Mouse (Mus musculus): Measurements from ENCODE around the gene Itga9. TPM values are rescaled to one million over a fixed set of nuclear protein-coding genes. Genes with fewer than 3 reads are reported as not detected.

Gene Itga9
- polyA plus RNA-seq, 1 experiment from 2014 or later: 4.8 TPM

DNA sequence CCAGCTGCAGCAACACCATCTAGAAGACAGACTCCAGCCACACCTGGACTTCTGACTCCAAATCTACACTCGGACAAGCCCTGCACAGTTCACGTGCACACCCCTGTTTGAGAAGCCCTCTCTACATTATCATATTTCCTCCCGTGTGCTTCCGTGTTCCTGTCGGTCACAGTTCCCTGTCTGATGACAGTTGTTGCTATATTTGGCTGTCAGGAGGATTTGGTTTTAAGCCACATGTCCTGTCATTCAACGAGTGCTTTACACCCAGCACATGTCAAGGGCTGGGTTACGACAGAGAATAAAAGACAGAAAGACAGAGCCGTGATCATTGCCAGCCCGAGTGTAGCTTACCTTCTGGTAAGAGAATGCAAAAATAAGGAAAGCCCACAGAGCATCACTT lies 250.2 kb downstream of the Itga9 start:
- Histone ChIP-seq H3K4me1 (ENCODE audit: insufficient read depth) (no peaks in the 10 kb centered on the region), H3K4me3 (ENCODE audit: low read depth, low read length) (no peak overlapping the region), H3K9ac (replicated peaks) (no peak overlapping the region), H3K27ac (ENCODE audit: low read depth) (no peak overlapping the region), H3K36me3 (replicated peaks; ENCODE audit: insufficient read depth, low read length) (no peaks in the 10 kb centered on the region), H3K27me3 (ENCODE audit: insufficient read depth, low read length) (no peaks in the 10 kb centered on the region), H3K9me3 (ENCODE audit: low read length) (no peaks in the 10 kb centered on the region), H3K4me2 (ENCODE audit: low read depth, low read length) (no peak overlapping the region)
- ATAC-seq (no peak), DNase-seq (no peak)
- TF ChIP-seq CTCF (IDR thresholded peaks at IDR 0.05; ENCODE audit: low read depth) (no peak), EP300 (IDR thresholded peaks at IDR 0.05; ENCODE audit: low read depth) (no peak)
- WGBS (ENCODE audit: insufficient replicate concordance): 45% methylated on average over 9 of the region's 9 CpGs

DNA sequence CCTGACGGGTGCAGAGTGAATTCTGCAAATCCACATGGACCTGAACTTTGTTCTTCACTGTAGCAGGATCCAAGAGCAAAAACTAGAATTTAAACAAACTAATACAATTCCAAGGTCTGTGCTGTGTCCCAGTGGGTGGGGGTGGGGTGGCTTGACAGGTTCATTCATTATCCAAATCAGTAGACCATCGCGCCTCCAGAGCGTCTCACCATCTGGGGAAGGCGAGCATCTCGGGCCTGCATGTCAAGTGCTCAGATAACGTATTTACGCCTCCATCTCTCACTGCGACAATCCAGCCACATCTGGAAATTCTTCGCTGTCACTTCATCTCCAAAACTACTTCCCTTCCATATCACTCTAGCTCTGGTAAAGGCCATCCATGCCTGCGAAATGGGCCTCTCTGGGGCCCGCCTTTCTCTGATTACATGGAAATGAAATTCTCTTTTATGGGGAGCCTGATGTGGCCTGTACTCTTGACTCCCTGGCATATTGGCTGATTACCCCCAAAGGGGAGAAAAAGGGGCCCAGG lies 254.2 kb downstream of the Itga9 start:
- no peak for TF ChIP-seq CTCF (IDR thresholded peaks at IDR 0.05; ENCODE audit: low read depth)
- no peak for TF ChIP-seq EP300 (IDR thresholded peaks at IDR 0.05; ENCODE audit: low read depth)
- H3K4me1 ChIP-seq (ENCODE audit: insufficient read depth): no peaks in the 10 kb centered on the region
- no peaks in the 10 kb centered on the region for H3K9me3 ChIP-seq (ENCODE audit: low read length)
- no peak overlapping the region for H3K4me3 ChIP-seq (ENCODE audit: low read depth, low read length)
- WGBS (ENCODE audit: insufficient replicate concordance): 76% methylated on average over 12 of the region's 12 CpGs
- no peak overlapping the region for H3K4me2 ChIP-seq (ENCODE audit: low read depth, low read length)
- no peak overlapping the region for H3K9ac ChIP-seq (replicated peaks)
- DNase-seq (no peak), ATAC-seq (no peak)
- H3K27me3 ChIP-seq (ENCODE audit: insufficient read depth, low read length): no peaks in the 10 kb centered on the region
- no peak overlapping the region for H3K27ac ChIP-seq (ENCODE audit: low read depth)
- no peaks in the 10 kb centered on the region for H3K36me3 ChIP-seq (replicated peaks; ENCODE audit: insufficient read depth, low read length)

DNA sequence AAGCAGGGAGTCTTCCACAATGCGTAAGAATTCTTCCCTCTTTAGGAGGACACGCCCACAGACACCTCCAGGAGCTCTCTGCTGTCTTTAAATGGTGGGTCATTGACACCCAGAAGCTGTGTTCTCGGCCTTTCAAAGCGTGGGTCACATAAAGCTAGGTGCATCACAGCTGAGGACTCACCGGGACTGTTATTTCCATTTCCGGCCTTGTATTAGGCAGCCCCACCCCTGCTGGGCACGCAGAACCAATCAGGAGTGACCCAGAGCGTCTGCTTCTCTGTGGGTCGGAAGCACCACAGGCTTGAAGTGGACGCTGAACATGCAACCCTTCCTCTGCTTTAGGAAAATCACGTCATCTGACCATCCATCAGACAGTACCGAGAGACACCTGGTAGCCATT lies 255.7 kb downstream of the Itga9 start:
- 81% methylated on average over 12 of the region's 12 CpGs for WGBS (ENCODE audit: insufficient replicate concordance)
- H3K9ac ChIP-seq (replicated peaks): no peak overlapping the region
- H3K4me3 ChIP-seq (ENCODE audit: low read depth, low read length): no peak overlapping the region
- DNase-seq (no peak), ATAC-seq (no peak)
- TF ChIP-seq CTCF (IDR thresholded peaks at IDR 0.05; ENCODE audit: low read depth): no peak
- no peaks in the 10 kb centered on the region for H3K9me3 ChIP-seq (ENCODE audit: low read length)
- H3K4me1 ChIP-seq (ENCODE audit: insufficient read depth): no peaks in the 10 kb centered on the region
- no peaks in the 10 kb centered on the region for H3K36me3 ChIP-seq (replicated peaks; ENCODE audit: insufficient read depth, low read length)
- H3K27me3 ChIP-seq (ENCODE audit: insufficient read depth, low read length): no peaks in the 10 kb centered on the region
- no peak overlapping the region for H3K27ac ChIP-seq (ENCODE audit: low read depth)
- no peak overlapping the region for H3K4me2 ChIP-seq (ENCODE audit: low read depth, low read length)

DNA sequence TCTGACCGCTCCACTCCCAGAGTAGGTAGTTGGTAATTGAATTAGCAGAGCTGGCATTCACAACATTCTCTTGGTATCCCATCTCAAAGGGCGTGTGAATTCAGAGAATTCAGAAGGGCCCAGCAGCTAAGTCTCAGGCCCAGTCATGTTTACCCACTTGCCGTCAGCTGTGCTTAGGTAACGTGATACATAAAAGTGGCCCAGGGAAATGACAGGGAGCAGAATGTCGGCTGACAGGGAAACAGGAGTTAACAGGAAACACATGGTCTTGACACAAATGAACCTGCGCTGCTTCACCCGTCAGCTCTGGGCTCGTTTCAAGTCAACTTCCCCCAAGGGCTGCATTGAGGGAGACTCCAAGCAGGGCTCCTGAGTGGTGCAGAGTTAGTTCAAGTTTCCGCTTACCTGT lies 256.4 kb downstream of the Itga9 start:
- ATAC-seq: no peak

DNA sequence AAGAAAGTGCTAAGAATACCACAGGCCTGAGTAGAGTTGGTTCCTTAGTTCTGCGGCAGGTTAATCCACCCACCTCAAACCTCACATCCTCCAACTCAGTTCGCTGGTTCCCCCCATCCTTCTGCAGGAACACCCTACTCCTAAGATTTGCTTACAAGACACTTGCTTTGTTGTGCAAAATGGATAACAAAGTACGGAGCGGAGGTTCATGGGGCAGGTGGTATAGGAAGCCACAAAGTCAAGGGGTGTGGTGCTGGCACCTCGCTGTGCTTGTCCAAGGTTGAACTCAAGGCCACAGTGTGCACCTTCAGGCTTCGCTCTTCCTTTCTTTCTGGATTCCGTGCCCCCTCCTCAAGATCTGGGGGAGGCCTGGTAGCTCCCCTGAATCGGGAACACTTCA lies 257.0 kb downstream of the Itga9 start:
- no peaks in the 10 kb centered on the region for H3K36me3 ChIP-seq (replicated peaks; ENCODE audit: insufficient read depth, low read length)
- H3K9ac ChIP-seq (replicated peaks): no peak overlapping the region
- DNase-seq: no peak
- H3K27me3 ChIP-seq (ENCODE audit: insufficient read depth, low read length): no peaks in the 10 kb centered on the region
- no peak overlapping the region for H3K27ac ChIP-seq (ENCODE audit: low read depth)
- H3K4me1 ChIP-seq (ENCODE audit: insufficient read depth): no peaks in the 10 kb centered on the region
- TF ChIP-seq CTCF (IDR thresholded peaks at IDR 0.05; ENCODE audit: low read depth) (no peak), EP300 (IDR thresholded peaks at IDR 0.05; ENCODE audit: low read depth) (no peak)
- ATAC-seq: no peak
- H3K4me3 ChIP-seq (ENCODE audit: low read depth, low read length): no peak overlapping the region
- no peak overlapping the region for H3K4me2 ChIP-seq (ENCODE audit: low read depth, low read length)
- H3K9me3 ChIP-seq (ENCODE audit: low read length): no peaks in the 10 kb centered on the region
- WGBS (ENCODE audit: insufficient replicate concordance): 81% methylated on average over 8 of the region's 8 CpGs

More for the DNA sequence above, 256.4 kb downstream of the Itga9 start:
- no peaks in the 10 kb centered on the region for H3K4me1 ChIP-seq (ENCODE audit: insufficient read depth)
- no peak for TF ChIP-seq CTCF (IDR thresholded peaks at IDR 0.05; ENCODE audit: low read depth)
- TF ChIP-seq EP300 (IDR thresholded peaks at IDR 0.05; ENCODE audit: low read depth): no peak
- no peaks in the 10 kb centered on the region for H3K36me3 ChIP-seq (replicated peaks; ENCODE audit: insufficient read depth, low read length)
- no peaks in the 10 kb centered on the region for H3K27me3 ChIP-seq (ENCODE audit: insufficient read depth, low read length)
- H3K9ac ChIP-seq (replicated peaks): no peak overlapping the region
- H3K4me2 ChIP-seq (ENCODE audit: low read depth, low read length): no peak overlapping the region
- WGBS (ENCODE audit: insufficient replicate concordance): 52% methylated on average over 9 of the region's 9 CpGs
- no peak for DNase-seq
- no peaks in the 10 kb centered on the region for H3K9me3 ChIP-seq (ENCODE audit: low read length)
- H3K27ac ChIP-seq (ENCODE audit: low read depth): no peak overlapping the region
- no peak overlapping the region for H3K4me3 ChIP-seq (ENCODE audit: low read depth, low read length)

DNA sequence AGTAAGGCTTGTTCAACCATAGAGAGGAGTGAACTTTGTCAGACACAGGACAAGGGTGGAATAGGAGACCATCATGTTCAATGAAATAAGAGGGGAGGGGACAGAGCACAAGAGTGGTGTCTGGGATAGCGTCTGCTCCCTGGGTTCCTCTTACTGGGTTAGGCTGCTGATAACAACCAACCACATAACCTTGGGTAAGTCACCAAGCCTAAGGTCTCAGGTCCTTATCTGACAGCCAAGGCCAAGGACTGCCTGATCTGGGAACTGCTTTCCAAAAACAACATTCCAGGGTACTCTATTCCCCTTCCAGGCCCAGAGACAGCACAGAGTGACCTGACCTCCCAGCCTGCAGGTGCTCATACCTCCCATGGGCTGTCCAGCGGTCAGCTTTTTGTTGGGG lies 260.5 kb downstream of the Itga9 start:
- no peaks in the 10 kb centered on the region for H3K4me1 ChIP-seq (ENCODE audit: insufficient read depth)
- no peak for DNase-seq
- no peak overlapping the region for H3K4me2 ChIP-seq (ENCODE audit: low read depth, low read length)
- ATAC-seq: no peak
- H3K36me3 ChIP-seq (replicated peaks; ENCODE audit: insufficient read depth, low read length): 0 out of 2 replicates have a peak, but pooled peaks cover under 1% of the 10 kb centered on the region
- H3K9ac ChIP-seq (replicated peaks): no peak overlapping the region
- WGBS (ENCODE audit: insufficient replicate concordance): 51% methylated on average over 2 of the region's 2 CpGs
- no peaks in the 10 kb centered on the region for H3K9me3 ChIP-seq (ENCODE audit: low read length)
- no peak overlapping the region for H3K4me3 ChIP-seq (ENCODE audit: low read depth, low read length)
- H3K27ac ChIP-seq (ENCODE audit: low read depth): no peak overlapping the region
- TF ChIP-seq EP300 (IDR thresholded peaks at IDR 0.05; ENCODE audit: low read depth): no peak
- no peak for TF ChIP-seq CTCF (IDR thresholded peaks at IDR 0.05; ENCODE audit: low read depth)
- no peaks in the 10 kb centered on the region for H3K27me3 ChIP-seq (ENCODE audit: insufficient read depth, low read length)

DNA sequence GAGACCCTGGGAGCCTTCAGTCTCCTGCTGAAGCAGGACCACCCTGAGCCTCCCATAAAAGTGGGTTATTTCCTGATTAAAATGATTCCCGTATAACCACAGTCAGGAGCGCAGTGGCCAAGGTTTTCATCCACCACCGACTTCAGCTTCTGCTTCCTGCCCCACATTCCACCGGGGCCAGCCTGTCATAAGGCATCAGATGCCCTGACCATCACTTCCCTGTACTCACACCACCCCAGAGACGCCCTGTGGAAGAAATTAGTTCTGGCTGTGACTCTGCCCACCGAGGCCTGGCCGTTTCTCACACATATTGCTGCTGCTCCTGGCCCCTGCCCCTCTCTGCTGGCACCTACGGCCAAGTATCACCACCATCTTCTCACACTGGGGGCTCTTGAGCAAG lies 261.4 kb downstream of the Itga9 start:
- no peak overlapping the region for H3K9ac ChIP-seq (replicated peaks)
- no peaks in the 10 kb centered on the region for H3K4me1 ChIP-seq (ENCODE audit: insufficient read depth)
- no peak overlapping the region for H3K27ac ChIP-seq (ENCODE audit: low read depth)
- TF ChIP-seq EP300 (IDR thresholded peaks at IDR 0.05; ENCODE audit: low read depth) (no peak), CTCF (IDR thresholded peaks at IDR 0.05; ENCODE audit: low read depth) (no peak)
- 56% methylated on average over 8 of the region's 8 CpGs for WGBS (ENCODE audit: insufficient replicate concordance)
- H3K36me3 ChIP-seq (replicated peaks; ENCODE audit: insufficient read depth, low read length): peaks cover 4% of the 10 kb centered on the region; the same call in 1 of the 2 replicates
- DNase-seq (no peak), ATAC-seq (no peak)
- no peaks in the 10 kb centered on the region for H3K27me3 ChIP-seq (ENCODE audit: insufficient read depth, low read length)
- no peaks in the 10 kb centered on the region for H3K9me3 ChIP-seq (ENCODE audit: low read length)
- no peak overlapping the region for H3K4me2 ChIP-seq (ENCODE audit: low read depth, low read length)
- no peak overlapping the region for H3K4me3 ChIP-seq (ENCODE audit: low read depth, low read length)

All from liver, postnatal 0 days (tissue).